Mouse (Mus musculus) urinary bladder, adult 2 months (tissue): ENCODE data around the gene Eml6. TPM values are rescaled to one million over a fixed set of nuclear protein-coding genes. Genes with fewer than 3 reads are reported as not detected.
"Not testable (repeated sequence)": the region's sequence is repeated elsewhere in the genome, so short reads cannot be mapped to it uniquely, and the experiment has no call there.

ENCODE experiments used
- DNase-seq: peaks from one replicate; pipeline ENCODE4 v3.0.0; 2022; ENCODE audit warnings: low spot score
- polyA plus RNA-seq: library from polyadenylated mRNA; depleted of rRNA; stranded (reverse); fragments of >200 nt; gene quantifications from 2 replicates; pipeline ENCODE4 v1.2.3, GENCODE M21; 2012

Eml6 gene
- polyA plus RNA-seq, 1 experiment: 4.7 TPM

GRCm38 (mm10) chr11:29788921-29789638 lies 236.8 kb downstream of the Eml6 start:
- no peak for DNase-seq

DNA sequence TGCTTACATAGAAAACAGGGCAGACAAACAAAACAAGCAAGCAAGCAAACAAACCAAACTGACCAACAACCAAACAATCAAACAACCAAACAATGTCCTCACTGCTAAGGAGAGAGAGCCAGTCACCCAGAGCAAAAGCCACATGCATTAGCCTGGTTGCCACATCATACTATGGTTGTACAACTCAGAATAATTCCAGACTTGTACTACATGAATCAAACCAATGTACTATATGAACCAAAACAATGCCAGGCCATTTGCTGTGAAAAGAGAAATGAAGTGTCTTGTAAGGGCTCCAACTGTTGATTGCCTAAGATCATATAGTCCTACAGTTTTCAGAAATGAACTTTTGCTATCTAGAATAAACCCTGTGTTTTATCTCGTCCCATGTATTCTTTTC lies 237.3 kb downstream of the Eml6 start:
- no peak for DNase-seq

DNA sequence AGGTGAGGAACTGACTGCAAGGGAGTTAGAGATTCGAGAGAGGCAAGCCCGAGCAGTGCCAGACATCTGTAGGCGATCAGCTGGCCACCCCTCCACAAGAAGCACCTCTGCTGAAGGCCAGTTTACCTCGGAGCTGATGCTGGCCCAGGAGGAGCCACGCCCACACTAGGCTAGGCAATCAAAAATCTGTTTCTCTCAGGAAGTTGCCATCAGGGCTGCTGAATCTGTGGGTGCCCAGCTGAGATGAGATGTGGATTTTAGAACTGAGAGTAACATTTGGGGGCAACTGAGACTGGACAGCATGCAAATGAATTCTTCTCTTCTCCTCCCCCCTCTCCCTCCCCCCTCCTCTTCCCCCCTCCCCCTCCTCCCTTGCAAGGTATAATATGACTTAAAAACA lies 238.4 kb downstream of the Eml6 start:
- DNase-seq: no peak

DNA sequence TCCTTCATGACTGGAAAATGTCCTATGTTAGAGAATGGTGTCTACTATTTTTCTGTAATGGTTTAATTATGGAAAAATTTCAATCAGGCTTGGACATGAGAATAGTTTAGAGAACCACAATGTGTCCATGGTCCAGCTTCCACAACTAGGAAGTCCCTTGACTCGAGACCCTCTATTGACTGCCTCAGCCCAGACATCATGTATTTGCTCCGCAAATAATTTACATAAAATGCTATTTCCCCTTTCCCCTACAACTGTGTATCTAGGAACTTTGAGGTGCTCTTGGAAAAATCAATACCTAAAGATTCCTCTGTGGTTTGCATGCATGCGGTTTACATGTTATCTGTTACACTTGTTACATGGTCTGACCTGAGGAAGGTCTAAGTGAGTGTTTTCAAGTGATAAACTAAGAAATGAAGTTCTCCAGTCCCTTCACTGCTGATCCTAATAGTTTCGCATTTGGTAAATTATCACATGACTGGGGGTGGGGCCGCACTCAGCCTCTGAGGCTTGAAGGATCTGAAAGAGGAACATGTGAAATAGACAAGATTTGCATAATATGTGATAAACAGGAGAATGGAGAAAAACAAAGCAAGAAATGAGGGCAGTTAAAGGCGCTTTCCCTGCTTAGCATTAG lies 239.1 kb downstream of the Eml6 start:
- DNase-seq: no peak

- DNase-seq: no peak
These were observed 246.3 kb downstream of the Eml6 start for GRCm38 (mm10) chr11:29779409-29780026.

- DNase-seq: no peak
These were observed 246.9 kb downstream of the Eml6 start for GRCm38 (mm10) chr11:29778936-29779335.

DNA sequence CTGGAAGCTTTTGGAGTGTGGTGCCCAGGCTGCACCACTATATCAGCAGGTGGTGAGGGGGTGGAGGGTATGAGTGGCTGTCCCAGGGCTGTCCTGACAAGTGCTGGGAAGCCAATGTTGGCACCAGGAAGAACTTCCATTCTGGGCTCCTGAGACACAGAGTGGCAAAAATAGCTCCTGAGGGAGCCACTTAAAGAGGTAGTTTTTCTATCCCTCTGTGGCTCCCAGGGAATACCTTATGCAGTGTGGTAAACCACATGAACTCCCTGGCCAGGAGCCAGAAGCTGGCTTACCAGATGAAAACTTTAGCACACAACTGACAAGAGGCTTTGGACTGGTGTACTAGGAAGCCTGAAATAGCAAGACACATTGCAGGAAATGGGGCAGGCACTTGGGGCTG lies 247.9 kb downstream of the Eml6 start:
- no peak for DNase-seq

- DNase-seq: no peak
These were observed 251.1 kb downstream of the Eml6 start for GRCm38 (mm10) chr11:29774760-29775159.

DNA sequence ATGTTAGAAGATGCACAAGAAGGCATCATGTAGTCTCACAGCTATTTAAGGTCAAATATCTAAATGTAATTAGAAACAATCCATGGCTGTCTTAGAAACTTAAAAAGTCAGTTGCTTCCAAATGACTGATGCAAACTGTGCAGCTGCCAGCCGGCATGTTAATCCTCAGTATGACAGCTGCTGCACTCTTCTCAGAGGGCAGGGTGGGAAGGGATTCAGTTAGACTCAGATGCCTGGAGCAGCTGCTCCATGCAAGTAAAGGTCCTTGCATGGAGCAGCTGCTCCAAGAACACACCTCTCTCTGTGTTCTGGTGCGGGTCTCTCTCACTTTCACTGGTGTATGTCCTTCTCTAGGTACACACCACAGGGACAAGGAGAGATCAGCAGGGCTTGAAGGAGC lies 251.5 kb downstream of the Eml6 start:
- no peak for DNase-seq

DNA sequence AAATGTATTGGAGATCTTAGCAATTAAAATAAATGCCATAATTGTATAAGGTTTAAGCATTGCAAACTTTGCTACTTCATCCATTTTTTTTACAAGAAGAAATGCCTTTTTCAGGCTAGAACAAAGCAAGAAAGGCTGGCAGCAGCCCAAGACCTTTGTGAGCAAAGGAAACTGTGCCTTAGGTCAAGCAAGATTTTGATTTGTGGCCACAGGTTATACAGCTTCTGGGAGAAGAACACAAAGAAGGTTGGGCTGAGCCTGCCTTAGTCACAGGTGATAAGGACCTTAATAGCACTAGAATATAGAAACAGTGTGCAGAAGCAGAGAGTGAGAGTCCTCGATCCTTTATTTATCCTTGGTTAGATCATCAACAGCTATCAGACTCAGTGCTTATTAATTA lies 253.6 kb downstream of the Eml6 start:
- no peak for DNase-seq

DNA sequence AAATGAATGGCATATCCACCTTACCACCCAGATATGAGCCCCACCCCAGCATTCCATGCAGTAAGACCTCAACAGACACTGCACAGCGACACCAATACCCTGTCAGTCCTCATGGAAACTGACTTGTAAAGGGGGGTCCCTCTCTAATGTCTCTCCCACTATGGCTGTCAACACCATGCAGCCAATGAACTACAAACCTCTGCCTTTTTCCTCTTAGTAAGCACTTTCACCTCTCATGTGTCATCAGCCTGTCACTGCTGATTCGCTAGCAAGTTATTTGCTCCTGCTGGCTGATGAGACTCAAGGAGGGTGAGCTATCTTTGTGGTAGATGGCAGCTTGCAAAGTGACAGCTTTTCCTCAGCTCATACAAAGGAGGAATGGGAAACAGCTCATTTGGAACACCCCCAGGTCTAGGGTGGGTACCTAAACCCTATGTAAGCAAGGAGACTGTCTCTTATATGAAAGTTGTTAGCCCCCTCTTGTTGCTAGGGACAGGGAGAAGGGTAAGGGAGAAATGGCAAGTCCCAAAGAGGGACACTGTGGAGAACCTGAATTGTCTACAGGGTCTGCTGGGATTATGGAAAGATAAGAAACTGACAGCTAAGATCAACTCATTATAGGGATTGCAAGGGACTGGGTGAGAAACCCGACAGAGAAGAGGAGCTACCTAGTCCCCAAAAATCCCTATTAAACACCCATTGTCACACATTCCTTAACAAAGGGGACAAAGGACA lies 255.0 kb downstream of the Eml6 start:
- no peak for DNase-seq

GRCm38 (mm10) chr11:29768523-29768922 lies 257.3 kb downstream of the Eml6 start:
- no peak for DNase-seq

DNA sequence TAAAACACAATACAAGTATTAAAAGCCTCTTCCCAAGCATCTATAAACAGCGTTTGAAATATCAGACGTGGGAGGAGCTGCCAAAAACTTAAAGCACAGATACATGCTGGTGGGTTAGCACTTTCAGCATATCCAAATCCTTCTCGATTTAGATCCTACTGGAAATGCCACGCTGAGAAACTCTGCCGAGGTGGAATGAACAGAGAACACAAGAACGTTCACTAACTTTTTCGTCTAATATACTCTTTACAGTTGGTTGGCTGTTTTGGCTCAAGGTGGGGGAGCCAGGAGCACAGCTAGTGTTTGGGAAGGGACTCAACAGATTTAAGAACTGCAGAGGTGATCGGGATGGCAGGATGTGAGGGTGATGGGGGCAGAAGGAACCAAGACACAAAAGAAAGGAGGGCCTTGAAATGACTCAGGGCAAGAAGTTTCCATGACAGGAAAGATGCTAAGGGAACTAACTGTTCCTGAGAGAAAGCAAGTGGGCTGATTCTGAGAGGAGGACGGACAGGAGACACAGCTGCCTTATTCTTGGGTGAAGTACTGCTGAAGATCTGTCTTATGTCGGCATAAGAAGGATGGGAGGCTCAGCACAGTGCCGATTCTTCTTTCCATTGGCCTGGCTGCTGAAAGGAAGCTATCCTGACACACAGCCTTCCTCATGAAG lies 259.4 kb downstream of the Eml6 start:
- no peak for DNase-seq

DNA sequence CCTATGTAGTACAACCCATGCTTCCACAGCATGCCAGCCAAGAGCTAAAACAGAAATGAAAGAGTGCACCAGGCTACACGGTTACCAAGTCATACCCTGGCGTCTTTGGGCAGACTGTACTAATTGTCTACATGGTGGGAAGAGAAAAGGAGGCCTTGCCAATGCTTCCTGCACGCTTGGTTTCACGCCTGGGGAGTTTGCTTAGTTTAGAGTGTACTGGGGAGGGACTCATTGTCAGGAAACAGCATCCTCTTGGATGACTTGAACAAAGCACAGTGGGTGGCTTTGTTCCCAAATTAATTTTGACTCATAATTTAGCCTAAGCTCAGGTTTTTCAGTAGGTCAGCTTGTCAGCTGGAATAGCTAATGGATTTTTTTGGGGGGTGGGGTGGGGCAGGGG lies 260.8 kb downstream of the Eml6 start:
- no peak for DNase-seq

GRCm38 (mm10) chr11:29762768-29763167 lies 263.1 kb downstream of the Eml6 start:
- DNase-seq: no peak

DNA sequence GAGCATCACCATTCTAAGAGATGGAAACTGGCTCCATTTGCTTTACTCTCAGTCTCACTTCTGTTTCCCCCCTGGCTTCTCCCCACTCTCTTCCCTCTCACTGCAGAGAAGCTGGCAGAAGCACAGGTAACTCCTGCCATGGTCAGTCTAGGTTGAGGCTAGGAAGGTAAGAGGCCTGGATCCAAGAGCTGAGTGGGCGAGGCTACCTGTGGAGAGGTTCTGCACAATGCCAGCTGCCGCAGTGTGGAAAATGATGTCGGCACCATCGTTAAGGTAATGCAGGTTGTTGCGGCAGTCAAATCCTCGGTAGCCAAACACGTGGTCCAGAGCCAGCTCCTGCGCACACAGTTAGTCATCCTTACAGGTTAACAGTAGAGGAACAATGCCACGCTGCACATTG lies 264.4 kb downstream of the Eml6 start:
- DNase-seq: no peak

GRCm38 (mm10) chr11:29758617-29759016 lies 267.2 kb downstream of the Eml6 start:
- DNase-seq: no peak

DNA sequence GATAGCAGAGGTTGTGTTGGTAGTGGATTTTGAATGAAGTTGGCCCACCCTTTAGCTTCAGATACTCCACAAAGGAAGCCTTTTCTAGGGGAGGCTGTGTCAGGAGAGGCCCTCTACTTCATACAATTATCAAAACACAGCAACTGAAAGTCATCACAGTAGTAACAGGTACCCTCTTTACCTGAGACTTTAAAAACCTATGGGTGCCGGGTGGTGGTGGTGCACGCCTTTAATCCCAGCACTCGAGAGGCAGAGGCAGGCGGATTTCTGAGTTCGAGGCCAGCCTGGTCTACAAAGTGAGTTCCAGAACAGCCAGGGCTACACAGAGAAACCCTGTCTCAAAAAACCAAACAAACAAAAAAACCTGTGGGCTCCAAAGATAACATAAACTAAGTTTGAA lies 269.8 kb downstream of the Eml6 start:
- DNase-seq: not testable (repeated sequence)

GRCm38 (mm10) chr11:29751648-29752611 lies 273.9 kb downstream of the Eml6 start:
- DNase-seq: no peak

GRCm38 (mm10) chr11:29751013-29751412 lies 274.8 kb downstream of the Eml6 start:
- DNase-seq: no peak

GRCm38 (mm10) chr11:29749468-29749829 lies 276.4 kb downstream of the Eml6 start:
- DNase-seq: no peak
